Mouse (Mus musculus): ENCODE results near the gene Tfap2d. TPM values are rescaled to one million over a fixed set of nuclear protein-coding genes. Genes with fewer than 3 reads are reported as not detected.

Tfap2d gene
- not detected for total RNA-seq (2023)

DNA sequence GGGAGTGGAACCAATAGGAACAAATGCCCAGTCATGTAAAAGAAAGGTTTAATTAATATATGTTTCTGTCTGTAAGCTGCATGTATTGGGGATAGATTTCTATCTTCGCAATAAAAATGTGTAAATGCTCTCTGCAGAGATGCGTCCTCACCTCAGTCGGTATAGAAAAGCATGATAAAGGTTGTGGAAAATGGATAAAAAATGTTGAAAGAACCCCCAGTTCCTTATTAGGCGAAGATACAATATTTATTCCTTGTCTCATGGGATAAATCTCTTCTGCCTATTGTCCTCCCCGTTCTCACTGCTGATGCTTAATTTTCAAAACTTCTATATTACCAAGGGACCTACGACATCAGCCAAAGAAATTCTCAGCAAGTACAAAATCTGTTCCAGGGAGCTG, at the start of gene Tfap2d:
Tfap2d (plus strand) TSS at position 392 of the 400 bp plus-strand sequence.

DNA sequence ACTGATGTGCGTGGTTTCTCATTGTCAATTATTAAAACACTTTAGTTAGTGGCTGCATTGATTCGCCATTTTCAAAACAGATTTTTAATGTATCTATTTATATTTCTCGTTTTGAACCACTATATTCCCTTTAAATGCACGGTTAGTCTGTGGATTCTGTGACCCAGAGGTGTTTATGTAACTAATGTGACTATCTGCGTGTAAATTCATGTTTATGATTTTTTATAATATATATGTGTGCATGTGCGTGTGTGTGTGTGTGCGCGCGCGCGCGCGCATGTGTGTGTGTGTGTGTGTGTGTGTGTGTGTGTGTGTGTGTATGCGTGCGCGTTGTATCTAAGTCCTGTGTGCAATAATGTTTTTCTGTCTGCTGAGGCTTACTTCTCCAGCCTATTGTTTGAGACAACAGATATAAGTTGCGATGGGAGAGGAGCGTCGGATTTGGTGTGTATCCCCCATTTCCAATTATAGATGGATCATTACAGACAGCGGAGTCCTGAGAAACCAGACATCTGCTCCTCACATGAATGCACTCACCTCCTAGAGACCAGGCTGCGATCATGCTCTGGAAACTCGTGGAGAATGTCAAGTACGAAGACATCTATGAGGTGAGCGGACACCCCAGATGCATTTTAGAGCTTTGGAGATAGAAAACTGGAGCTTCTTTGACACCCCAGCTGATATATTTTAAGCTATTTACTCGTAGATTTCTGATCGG, 106.0 kb downstream of the Tfap2d start, which contains the start of gene Tfap2b:
Tfap2b (plus strand) TSS at position 274 of the 718 bp plus-strand sequence.

Other genes with a start within 250 kb of the Tfap2d start
- gene Tfap2b, start 105.9 kb downstream of the Tfap2d start, total RNA-seq (2023): not detected

Data from T-cell, adult 66 days (primary cell).